Mouse (Mus musculus) C2C12 (cell line): ENCODE data around the gene Zfp143.

Experiments used
- CTCF ChIP-seq: IDR thresholded peaks from one replicate; pipeline ENCODE4 v1.5.1; 2011; ENCODE audit not compliant: control insufficient read depth, insufficient read depth, insufficient read length
- FOSL1 ChIP-seq: IDR thresholded peaks from one replicate; pipeline ENCODE4 v1.8.0; 2011; ENCODE audit warnings: mild to moderate bottlenecking, low read length; ENCODE audit not compliant: poor library complexity, insufficient read depth, severe bottlenecking
- MAX ChIP-seq: IDR thresholded peaks from one replicate; pipeline ENCODE4 v1.6.1; 2011; ENCODE audit warnings: mild to moderate bottlenecking, control low read depth
- MYOD1 ChIP-seq: IDR thresholded peaks from one replicate; pipeline ENCODE4 v1.6.1; 2011; ENCODE audit warnings: low read depth; ENCODE audit not compliant: control insufficient read depth, insufficient read length
- MYOG ChIP-seq: IDR thresholded peaks from one replicate; pipeline ENCODE4 v1.6.1; 2011; ENCODE audit not compliant: control insufficient read depth, insufficient read length; ENCODE audit errors: extremely low read depth
- USF1 ChIP-seq: IDR thresholded peaks from one replicate; pipeline ENCODE4 v1.6.1; 2011; ENCODE audit warnings: low read depth, mild to moderate bottlenecking, control low read depth, moderate library complexity

- TF ChIP-seq CTCF (no peak), MYOD1 (no peak), FOSL1 (no peak), USF1 (no peak), MAX (no peak), MYOG (no peak)
Observed at GRCm38 (mm10) chr7:110138538-110138937, 77.5 kb downstream of the Zfp143 start.
